Mouse (Mus musculus) thymus, adult 2 months (tissue): ENCODE results near the gene Mapkap1. TPM values are rescaled to one million over a fixed set of nuclear protein-coding genes. Genes with fewer than 3 reads are reported as not detected.
"Not testable (repeated sequence)": the region's sequence is repeated elsewhere in the genome, so short reads cannot be mapped to it uniquely, and the experiment has no call there.

Source experiments
- DNase-seq: peaks from one replicate; pipeline ENCODE4 v3.0.0; 2021
- H3K27ac ChIP-seq: fragments of 200-500 bp; 2 replicates; pipeline ENCODE4 v1.5.1; 2012; ENCODE audit warnings: low read length, control low read depth; ENCODE audit not compliant: control insufficient read depth, insufficient read depth
- H3K27me3 ChIP-seq: fragments of 200-500 bp; 2 replicates; pipeline ENCODE4 v1.6.1; 2012; ENCODE audit warnings: mild to moderate bottlenecking, low read length, moderate library complexity, mixed read lengths; ENCODE audit not compliant: control insufficient read depth, insufficient read depth
- H3K36me3 ChIP-seq: fragments of 200-500 bp; 2 replicates; pipeline ENCODE4 v1.6.1; 2012; ENCODE audit warnings: mild to moderate bottlenecking, low read length, moderate library complexity; ENCODE audit not compliant: control insufficient read depth, insufficient read depth
- H3K4me1 ChIP-seq: fragments of 200-500 bp; replicated peaks from 2 replicates; pipeline ENCODE4 v1.6.1; 2012; ENCODE audit warnings: low read length; ENCODE audit not compliant: control insufficient read depth, insufficient read depth
- H3K4me3 ChIP-seq: fragments of 200-500 bp; 2 replicates; pipeline ENCODE4 v1.5.1; 2012; ENCODE audit warnings: mild to moderate bottlenecking, low read length, control low read depth, moderate library complexity; ENCODE audit not compliant: control insufficient read depth, insufficient read depth
- CTCF ChIP-seq: fragments of 200-500 bp; IDR thresholded peaks from 2 replicates; pipeline ENCODE4 v1.5.1; 2012; ENCODE audit warnings: mild to moderate bottlenecking, control low read depth, low read length, moderate library complexity, borderline replicate concordance; ENCODE audit not compliant: control insufficient read depth, poor library complexity, insufficient read depth; ENCODE audit errors: extremely low read depth
- POLR2A ChIP-seq: fragments of 200-500 bp; IDR thresholded peaks from 2 replicates; pipeline ENCODE4 v1.6.1; 2012; ENCODE audit warnings: mild to moderate bottlenecking, low read length, control low read depth, moderate library complexity; ENCODE audit not compliant: control insufficient read depth, poor library complexity, insufficient read depth; ENCODE audit errors: extremely low read depth
- WGBS: fragments of 180-500 bp; shearing (Covaris S2); methylation state at CpG from one replicate; pipeline ENCODE4 v1.1.7; 2018; 5-methylcytosine and 5-hydroxymethylcytosine counted together
- polyA plus RNA-seq: library from polyadenylated mRNA; depleted of rRNA; stranded (reverse); fragments of >200 nt; gene quantifications from 2 replicates; pipeline ENCODE4 v1.2.3, GENCODE M21; 2012

Mapkap1 gene
- polyA plus RNA-seq, 1 experiment = 42.6 TPM

GRCm38 (mm10) chr2:34430663-34431062 lies 24.1 kb downstream of the Mapkap1 start:
- Histone ChIP-seq H3K4me1 (no peaks in the 10 kb centered on the region), H3K27me3 (no peaks in the 10 kb centered on the region), H3K36me3 (peaks cover 8% of the 10 kb centered on the region; the same call in 1 of the 2 replicates), H3K27ac (no peak overlapping the region), H3K4me3 (no peak overlapping the region)
- TF ChIP-seq POLR2A (no peak), CTCF (no peak)
- DNase-seq = no peak
- WGBS = 95% methylated on average over 8 of the region's 8 CpGs

- H3K27me3 ChIP-seq = no peaks in the 10 kb centered on the region
- no peaks in the 10 kb centered on the region for H3K4me1 ChIP-seq
- 98% methylated on average over 12 of the region's 12 CpGs for WGBS
- H3K4me3 ChIP-seq = no peak overlapping the region
- no peak for DNase-seq
- H3K27ac ChIP-seq = no peak overlapping the region
- TF ChIP-seq POLR2A = no peak
- no peak for TF ChIP-seq CTCF
- H3K36me3 ChIP-seq = peaks cover 8% of the 10 kb centered on the region; the same call in 1 of the 2 replicates
These were observed 25.3 kb downstream of the Mapkap1 start for GRCm38 (mm10) chr2:34431701-34432372.

DNA sequence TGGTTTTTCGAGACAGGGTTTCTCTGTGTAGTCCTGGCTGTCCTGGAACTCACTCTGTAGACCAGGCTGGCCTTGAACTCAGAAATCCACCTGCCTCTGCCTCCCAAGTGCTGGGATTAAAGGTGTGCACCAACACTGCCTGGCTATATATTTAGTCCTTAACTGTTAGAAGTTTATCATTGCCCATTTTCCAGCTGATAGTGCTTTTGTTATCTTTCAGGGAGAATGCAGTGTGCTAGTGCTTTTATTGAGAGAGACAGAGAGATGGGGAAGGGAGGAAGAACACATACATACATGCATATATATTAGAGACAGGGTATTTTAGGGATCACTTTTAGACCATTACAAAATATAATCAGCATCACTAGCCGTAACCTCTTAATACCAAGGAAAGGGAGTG lies 26.3 kb downstream of the Mapkap1 start:
- not testable (repeated sequence) for H3K4me1 ChIP-seq, DNase-seq, H3K27ac ChIP-seq, H3K36me3 ChIP-seq, H3K4me3 ChIP-seq, H3K27me3 ChIP-seq
- 91% methylated on average over 1 of the region's 2 CpGs for WGBS

DNA sequence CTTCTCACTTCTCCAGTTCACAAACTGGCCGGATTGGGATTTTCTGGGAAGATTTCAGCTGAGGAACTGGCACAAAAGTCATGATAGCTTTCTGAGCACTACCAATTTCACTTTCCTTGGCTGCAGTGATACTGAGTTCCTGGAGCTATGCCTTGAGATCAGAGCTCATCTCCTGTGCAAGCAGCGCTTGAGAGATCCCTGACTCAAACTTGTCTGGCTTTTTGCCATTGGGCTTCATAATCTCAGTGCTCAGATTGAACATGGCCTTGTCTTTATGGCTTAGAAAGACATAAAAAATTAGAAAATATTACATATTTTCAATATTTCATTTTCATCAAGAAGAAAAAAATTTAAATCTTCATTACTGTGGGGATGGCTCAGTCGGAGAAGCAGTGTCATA lies 29.8 kb downstream of the Mapkap1 start:
- no peak overlapping the region for H3K4me3 ChIP-seq
- peaks cover 8% of the 10 kb centered on the region; the same call in 1 of the 2 replicates for H3K36me3 ChIP-seq
- H3K4me1 ChIP-seq = no peaks in the 10 kb centered on the region
- DNase-seq = no peak
- 93% methylated on average over 3 of the region's 3 CpGs for WGBS
- H3K27me3 ChIP-seq = no peaks in the 10 kb centered on the region
- TF ChIP-seq POLR2A (no peak), CTCF (no peak)
- no peak overlapping the region for H3K27ac ChIP-seq

- Histone ChIP-seq H3K36me3 (peaks cover 7% of the 10 kb centered on the region; the same call in 1 of the 2 replicates), H3K4me1 (no peaks in the 10 kb centered on the region), H3K4me3 (no peak overlapping the region), H3K27ac (no peak overlapping the region), H3K27me3 (no peaks in the 10 kb centered on the region)
- no peak for TF ChIP-seq CTCF
- TF ChIP-seq POLR2A = no peak
- no peak for DNase-seq
- WGBS = 93% methylated on average over 4 of the region's 4 CpGs
These were observed 42.2 kb downstream of the Mapkap1 start for GRCm38 (mm10) chr2:34448756-34449155.

- H3K27me3 ChIP-seq = no peaks in the 10 kb centered on the region
- TF ChIP-seq POLR2A = no peak
- no peak for TF ChIP-seq CTCF
- no peaks in the 10 kb centered on the region for H3K36me3 ChIP-seq
- no peak for DNase-seq
- H3K27ac ChIP-seq = no peak overlapping the region
- WGBS = 98% methylated on average over 3 of the region's 3 CpGs
- H3K4me3 ChIP-seq = no peak overlapping the region
- H3K4me1 ChIP-seq = no peaks in the 10 kb centered on the region
These were observed 55.9 kb downstream of the Mapkap1 start for GRCm38 (mm10) chr2:34462490-34462889.

GRCm38 (mm10) chr2:34468559-34469141 lies 62.1 kb downstream of the Mapkap1 start:
- Histone ChIP-seq H3K27me3 (no peaks in the 10 kb centered on the region), H3K4me3 (no peak overlapping the region), H3K27ac (no peak overlapping the region), H3K36me3 (no peaks in the 10 kb centered on the region), H3K4me1 (no peaks in the 10 kb centered on the region)
- no peak for TF ChIP-seq POLR2A
- no peak for DNase-seq
- 92% methylated on average over 7 of the region's 7 CpGs for WGBS
